Mouse (Mus musculus): Measurements from ENCODE around the gene Abhd15. TPM values are rescaled to one million over a fixed set of nuclear protein-coding genes. Genes with fewer than 3 reads are reported as not detected.
"Not testable (repeated sequence)": the region's sequence is repeated elsewhere in the genome, so short reads cannot be mapped to it uniquely, and the experiment has no call there.

Abhd15 gene
- polyA plus RNA-seq, 1 experiment from 2014 or later = 2.6 TPM

DNA sequence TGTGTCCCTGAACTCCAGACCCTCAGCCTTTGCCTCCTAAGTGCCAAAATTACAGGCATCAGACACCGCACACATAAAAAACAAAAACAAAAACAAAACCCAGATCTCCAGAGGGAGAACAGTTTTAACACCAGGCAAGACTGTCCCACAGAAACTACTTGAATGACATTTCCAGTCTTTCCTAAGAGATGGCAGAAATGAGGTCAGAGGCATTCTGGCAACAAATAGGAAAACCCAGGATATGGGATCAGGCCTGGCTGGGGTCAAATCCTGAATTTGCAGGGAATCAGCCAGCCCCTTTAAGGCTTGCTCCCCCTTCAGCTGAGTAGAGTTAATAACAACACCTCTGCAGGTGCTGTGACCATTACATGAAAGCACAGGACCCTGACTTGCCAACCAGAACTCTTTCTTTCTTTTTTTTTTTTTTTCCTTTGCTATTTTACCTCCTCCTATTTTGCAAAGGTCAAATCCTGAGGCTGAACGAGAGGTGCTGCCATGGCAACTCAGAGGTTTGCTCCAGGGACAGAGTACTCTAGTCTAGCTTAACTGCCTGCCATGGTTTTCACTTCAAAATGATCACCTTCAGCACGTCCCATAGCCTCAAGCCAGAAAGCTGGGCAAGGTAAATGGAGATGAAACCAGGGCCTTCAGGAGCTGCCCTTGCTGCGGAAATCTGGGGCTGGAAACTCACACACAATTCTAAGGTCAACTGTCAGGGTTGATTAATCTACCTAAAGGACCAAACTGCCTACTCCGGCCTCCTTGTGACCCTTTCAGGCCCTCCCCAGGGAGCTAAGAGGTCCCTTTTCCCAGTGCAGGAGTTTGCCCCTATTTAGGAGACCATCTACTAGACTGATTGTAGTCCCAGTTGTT is 1.9 kb downstream of the Abhd15 start:
- Histone ChIP-seq H3K4me2 (no peak overlapping the region; the same call in 1 of the 2 replicates), H3K9me3 (no peaks in the 10 kb centered on the region), H3K4me3 (no peak overlapping the region), H3K27me3 (peaks cover 42% of the 10 kb centered on the region), H3K27ac (replicated peaks) (no peak overlapping the region), H3K36me3 (no peaks in the 10 kb centered on the region), H3K4me1 (replicated peaks) (peaks cover 62% of the 10 kb centered on the region), H3K9ac (no peak overlapping the region)
- no peak for ATAC-seq (ENCODE audit: low read depth)
- 41% methylated on average over 5 of the region's 5 CpGs for WGBS

DNA sequence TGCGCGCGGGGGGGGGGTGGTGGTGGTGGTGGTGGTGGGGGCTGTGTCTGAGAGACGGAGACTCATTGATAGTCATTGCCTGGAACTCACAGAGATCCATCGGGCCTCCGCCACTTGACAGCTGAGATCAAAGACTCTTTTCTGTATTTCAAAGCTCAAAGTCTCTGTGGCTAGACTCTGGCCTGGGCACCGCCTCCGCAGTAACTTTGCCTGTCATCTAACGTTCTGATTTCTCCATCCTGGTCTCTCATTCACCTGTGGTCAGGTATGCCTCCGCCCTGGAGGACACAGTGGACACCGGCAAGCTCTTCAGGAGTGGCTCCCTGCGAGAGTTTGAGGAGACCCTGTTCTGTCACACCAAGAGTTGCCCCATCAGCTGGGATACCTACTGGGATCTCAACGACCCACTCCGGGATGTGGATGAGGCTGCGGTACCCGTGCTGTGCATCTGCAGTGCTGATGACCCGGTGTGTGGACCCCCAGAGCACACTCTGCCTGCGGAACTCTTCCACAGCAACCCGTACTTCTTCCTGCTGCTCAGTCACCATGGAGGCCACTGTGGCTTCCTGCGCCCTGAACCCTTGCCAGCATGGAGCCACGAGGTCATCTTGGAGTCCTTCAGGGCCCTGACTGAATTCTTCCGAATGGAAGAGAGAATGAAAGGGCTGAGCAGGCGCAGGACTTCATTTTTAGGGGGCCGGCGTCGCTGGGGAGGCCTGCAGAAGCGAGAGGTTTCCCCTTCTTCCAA is 3.3 kb downstream of the Abhd15 start:
- Histone ChIP-seq H3K27me3 (peaks cover 42% of the 10 kb centered on the region), H3K36me3 (no peaks in the 10 kb centered on the region), H3K9ac (no peak overlapping the region), H3K27ac (replicated peaks) (no peak overlapping the region), H3K4me1 (replicated peaks) (peaks cover 53% of the 10 kb centered on the region), H3K4me3 (no peak overlapping the region), H3K9me3 (no peaks in the 10 kb centered on the region), H3K4me2 (no peak overlapping the region)
- ATAC-seq (ENCODE audit: low read depth) = no peak
- WGBS = 80% methylated on average over 26 of the region's 27 CpGs

DNA sequence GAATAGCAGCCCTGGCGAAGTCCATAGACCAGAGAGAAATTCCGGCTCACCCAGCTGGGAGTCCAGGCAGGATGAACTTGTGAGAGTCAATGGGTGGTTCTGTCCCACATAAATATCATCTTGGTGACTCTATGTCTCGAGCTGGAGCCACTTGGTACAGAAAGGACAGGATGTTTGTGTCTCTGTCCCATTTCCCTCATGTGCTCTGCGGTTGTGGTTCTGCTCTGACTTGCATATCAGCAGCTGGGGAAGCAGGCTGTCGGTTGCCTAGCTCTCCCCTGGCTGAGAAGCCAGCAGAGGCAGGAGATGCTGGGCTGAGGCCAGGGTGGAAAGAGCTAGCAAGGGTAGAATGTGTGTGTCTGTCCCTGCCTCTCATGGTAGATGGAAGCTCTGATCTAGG is 4.1 kb downstream of the Abhd15 start, which contains the start of gene Gm10392:
Gene Gm10392 (minus strand): TSS at position 156 of the 400 bp plus-strand sequence.
- Histone ChIP-seq H3K9me3 (no peaks in the 10 kb centered on the region), H3K27ac (replicated peaks) (no peak within 1 kb of the TSS), H3K4me3 (no peak within 1 kb of the TSS), H3K4me2 (no peak within 1 kb of the TSS), H3K27me3 (peaks cover 35% of the 10 kb centered on the region), H3K4me1 (replicated peaks) (peaks cover 46% of the 10 kb centered on the region), H3K36me3 (no peaks in the 10 kb centered on the region), H3K9ac (no peak within 1 kb of the TSS)
- 70% methylated on average over 5 of the region's 5 CpGs for WGBS
- no peak for ATAC-seq (ENCODE audit: low read depth)

DNA sequence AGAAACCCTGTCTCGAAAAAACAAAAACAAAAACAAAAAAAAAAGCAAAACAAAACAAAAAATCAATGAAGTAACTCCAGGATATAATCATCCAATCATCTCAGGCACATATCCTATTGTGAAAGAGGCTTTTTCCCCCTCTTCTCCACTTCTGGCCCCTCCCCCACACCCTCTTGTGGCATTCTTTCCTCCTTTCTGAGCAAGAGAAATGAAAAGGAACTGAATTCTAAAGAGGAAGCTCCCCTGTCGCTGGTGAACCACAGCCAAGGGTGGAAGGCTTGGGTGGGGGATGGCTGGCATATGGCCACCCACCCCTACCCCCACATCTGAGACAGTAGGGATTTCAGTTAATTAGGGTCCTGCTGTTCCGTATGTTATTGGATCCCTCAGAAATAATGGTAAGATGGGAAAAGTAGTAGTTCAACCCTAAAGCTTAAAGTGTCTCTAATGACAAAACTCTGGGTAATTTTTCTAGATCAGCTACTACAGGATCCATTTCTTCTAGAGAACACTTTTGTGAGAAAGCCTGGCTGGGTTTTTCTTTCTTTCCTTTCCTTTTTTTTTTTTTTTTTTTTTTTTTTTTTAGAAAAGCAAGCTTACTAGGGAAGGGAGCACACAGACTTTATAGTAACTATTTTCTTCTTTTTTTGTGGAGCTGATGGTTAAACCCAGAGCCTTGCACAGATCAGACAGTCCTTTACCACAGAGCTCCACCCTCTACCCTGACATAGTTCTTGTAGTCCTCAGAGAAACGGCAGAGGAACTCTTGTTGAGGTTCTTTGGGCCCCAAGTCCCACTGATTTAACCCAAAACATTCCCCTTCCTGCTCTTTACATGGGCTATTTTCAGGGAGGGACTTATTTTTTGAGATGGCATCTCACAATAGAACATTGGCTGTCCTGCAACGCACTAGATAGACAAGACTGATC is 5.9 kb downstream of the Abhd15 start:
- Histone ChIP-seq H3K4me2 (no peak overlapping the region), H3K9ac (no peak overlapping the region), H3K9me3 (no peaks in the 10 kb centered on the region), H3K27me3 (peaks cover 17% of the 10 kb centered on the region), H3K4me3 (no peak overlapping the region), H3K36me3 (no peaks in the 10 kb centered on the region), H3K27ac (replicated peaks) (no peak overlapping the region), H3K4me1 (replicated peaks) (peaks cover 28% of the 10 kb centered on the region)
- ATAC-seq (ENCODE audit: low read depth) = no peak
- 52% methylated on average over 5 of the region's 5 CpGs for WGBS

DNA sequence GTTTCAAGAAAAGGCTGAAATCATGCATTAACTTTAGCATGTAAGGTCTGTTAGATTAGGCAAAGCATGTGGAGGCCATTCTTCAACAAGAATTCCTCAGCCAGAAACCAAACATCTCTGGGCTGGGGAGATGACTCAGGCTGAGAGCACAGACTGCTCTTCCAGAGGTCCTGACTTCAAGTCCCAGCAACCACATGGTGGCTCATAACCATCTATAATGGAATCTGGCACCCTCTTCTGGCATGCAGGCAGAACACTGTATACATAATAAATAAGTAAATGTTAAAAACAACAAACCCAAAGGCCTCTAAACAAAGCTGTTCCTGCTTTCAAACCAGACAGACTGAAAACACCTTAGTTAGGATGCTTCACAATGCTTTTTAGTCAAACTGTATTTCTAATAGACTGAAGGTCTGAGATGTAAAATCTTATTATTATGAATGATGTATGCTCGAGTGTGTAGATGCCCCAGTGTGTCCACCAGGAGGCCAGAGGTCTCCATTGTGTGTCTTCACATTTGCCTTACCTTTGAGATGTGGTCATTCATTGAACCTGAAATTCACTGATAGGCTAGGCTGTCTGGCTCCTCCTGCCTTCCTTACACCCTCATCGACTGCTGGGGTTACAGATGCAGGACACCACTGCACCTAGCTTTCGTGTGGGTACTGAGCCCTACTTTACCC is 11.0 kb downstream of the Abhd15 start:
- Histone ChIP-seq H3K9me3 (no peaks in the 10 kb centered on the region), H3K4me2 (no peak overlapping the region), H3K4me1 (replicated peaks) (no peaks in the 10 kb centered on the region), H3K4me3 (no peak overlapping the region), H3K9ac (no peak overlapping the region), H3K27me3 (no peaks in the 10 kb centered on the region), H3K36me3 (peaks cover 7% of the 10 kb centered on the region), H3K27ac (replicated peaks) (no peak overlapping the region)
- WGBS = 77% methylated on average over 3 of the region's 3 CpGs
- no peak for ATAC-seq (ENCODE audit: low read depth)

DNA sequence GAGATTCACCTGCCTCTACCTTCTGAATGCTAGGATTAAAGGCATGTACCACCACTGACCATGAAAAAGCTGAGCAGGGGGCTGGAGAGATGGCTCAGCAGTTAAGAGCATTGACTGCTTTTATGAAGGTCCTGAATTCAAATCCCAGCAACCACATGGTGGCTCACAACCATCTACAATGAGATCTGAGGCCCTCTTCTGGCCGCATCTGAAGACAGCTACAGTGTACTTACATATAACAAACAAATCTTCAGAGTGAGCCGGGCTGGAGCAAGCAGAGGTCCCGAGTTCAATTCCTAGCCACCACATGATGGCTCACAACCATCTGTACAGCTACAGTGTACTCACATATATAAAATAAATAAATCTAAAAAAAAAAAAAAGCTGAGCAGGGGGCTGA is 13.5 kb downstream of the Abhd15 start:
- WGBS = 90% methylated on average over 3 of the region's 3 CpGs
- H3K4me1 ChIP-seq (replicated peaks); ATAC-seq (ENCODE audit: low read depth): not testable (repeated sequence)

DNA sequence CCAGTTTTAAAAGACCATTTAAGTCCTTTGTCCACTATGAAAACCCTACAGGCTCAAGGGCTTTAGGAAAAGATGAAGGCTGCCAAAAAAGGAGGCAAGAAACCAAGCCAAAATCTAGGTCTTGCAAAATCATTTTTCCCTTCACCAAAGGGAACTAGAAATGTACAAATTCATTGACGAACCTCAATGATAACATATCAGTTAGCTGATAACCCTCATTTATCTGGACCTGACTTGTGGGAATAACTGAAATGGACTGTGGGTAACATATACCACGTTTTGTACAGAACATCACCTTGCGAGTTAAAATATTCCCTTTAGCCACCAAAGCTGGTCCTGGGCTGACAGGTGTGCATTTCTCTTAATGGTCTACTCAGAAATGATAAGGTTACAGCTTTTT is 14.7 kb downstream of the Abhd15 start:
- Histone ChIP-seq H3K4me1 (replicated peaks) (no peaks in the 10 kb centered on the region), H3K9ac (no peak overlapping the region), H3K9me3 (no peaks in the 10 kb centered on the region), H3K4me3 (no peak overlapping the region), H3K36me3 (peaks cover 12% of the 10 kb centered on the region), H3K27ac (replicated peaks) (no peak overlapping the region), H3K27me3 (no peaks in the 10 kb centered on the region), H3K4me2 (no peak overlapping the region)
- 89% methylated on average over 3 of the region's 3 CpGs for WGBS
- no peak for ATAC-seq (ENCODE audit: low read depth)

More for the DNA sequence above, 13.5 kb downstream of the Abhd15 start:
- not testable (repeated sequence) for H3K27me3 ChIP-seq; H3K4me2 ChIP-seq; H3K9ac ChIP-seq; H3K36me3 ChIP-seq; H3K27ac ChIP-seq (replicated peaks); H3K4me3 ChIP-seq; H3K9me3 ChIP-seq

DNA sequence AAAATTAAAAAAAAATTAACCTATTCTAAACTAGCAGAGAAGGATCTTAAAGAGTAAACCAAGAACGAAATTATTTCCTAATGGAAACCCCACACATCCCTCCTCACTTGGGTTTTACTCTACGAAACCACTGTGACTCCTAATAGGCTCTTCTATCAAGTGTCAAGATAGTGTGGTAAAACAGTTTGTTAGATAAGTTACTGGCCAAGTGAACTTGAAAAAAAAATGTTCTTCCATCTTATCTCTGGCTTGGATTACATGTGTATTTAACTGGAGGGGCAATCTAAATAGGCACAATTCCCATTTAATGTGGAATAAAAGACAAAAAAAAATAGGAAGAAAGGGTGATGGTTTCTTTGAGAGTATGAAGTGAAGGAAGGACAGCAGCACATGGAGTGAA is 15.9 kb downstream of the Abhd15 start:
- ATAC-seq (ENCODE audit: low read depth) = no peak
- WGBS = 96% methylated on average over 2 of the region's 2 CpGs
- Histone ChIP-seq H3K27ac (replicated peaks) (no peak overlapping the region), H3K27me3 (no peaks in the 10 kb centered on the region), H3K36me3 (peaks cover 19% of the 10 kb centered on the region), H3K4me1 (replicated peaks) (no peaks in the 10 kb centered on the region), H3K9me3 (no peaks in the 10 kb centered on the region), H3K4me2 (no peak overlapping the region), H3K9ac (no peak overlapping the region), H3K4me3 (no peak overlapping the region)

DNA sequence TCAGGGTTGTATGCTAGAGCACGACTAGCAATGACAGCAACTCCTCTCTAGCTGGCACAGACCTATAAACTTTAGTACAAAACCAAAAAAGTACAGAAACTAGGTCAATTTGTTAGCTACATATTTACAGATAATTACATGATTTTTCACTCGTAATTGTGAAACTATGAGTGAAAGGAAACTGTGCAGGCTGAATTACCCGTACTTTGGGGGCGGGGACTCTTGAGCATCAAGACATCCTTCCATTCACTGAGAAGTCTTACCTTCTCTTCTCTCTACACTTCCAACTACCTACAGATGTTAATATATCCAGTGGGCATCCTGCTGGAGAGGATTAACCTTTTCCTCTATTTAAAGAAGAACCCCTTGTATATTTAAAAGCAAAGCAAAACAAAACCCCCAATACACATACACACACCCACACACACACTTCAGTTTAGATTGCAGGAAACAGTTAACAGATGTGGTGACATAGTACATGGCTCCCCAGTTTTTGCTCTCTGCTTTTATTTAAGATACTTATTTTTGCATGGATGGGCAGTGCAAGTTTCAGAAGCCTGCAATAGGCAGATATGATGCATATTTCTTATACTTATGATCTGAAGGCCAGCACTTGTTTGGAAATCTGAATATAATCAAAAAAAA is 17.4 kb downstream of the Abhd15 start:
- Histone ChIP-seq H3K27ac (replicated peaks) (no peak overlapping the region), H3K4me2 (no peak overlapping the region), H3K36me3 (peaks cover 32% of the 10 kb centered on the region), H3K9ac (no peak overlapping the region), H3K27me3 (no peaks in the 10 kb centered on the region), H3K4me1 (replicated peaks) (no peaks in the 10 kb centered on the region), H3K9me3 (no peaks in the 10 kb centered on the region), H3K4me3 (no peak overlapping the region)
- no peak for ATAC-seq (ENCODE audit: low read depth)
- 90% methylated on average over 4 of the region's 4 CpGs for WGBS

DNA sequence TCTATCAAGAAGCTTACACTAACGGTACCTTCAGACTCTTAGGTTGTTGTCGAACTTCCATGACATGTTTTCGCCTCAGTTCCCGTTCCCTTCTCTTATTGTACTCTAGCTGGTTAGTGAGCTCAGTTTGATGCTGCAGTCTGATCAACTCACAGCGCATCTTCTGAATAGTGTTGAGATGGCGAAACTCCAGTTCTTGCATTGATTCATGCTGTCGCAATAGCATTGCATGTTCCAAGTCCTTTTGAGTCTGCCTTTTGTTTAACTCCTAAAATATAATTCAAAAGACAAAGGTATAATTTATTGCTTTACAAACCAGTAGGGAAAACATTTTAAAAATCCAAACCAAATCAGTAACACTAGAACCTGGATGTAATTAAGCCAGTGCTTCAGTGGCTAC is 30.3 kb downstream of the Abhd15 start:
- Histone ChIP-seq H3K4me2 (no peak overlapping the region), H3K9me3 (no peaks in the 10 kb centered on the region), H3K4me3 (no peak overlapping the region), H3K36me3 (peaks cover 78% of the 10 kb centered on the region), H3K9ac (no peak overlapping the region), H3K27ac (replicated peaks) (no peak overlapping the region), H3K27me3 (no peaks in the 10 kb centered on the region), H3K4me1 (replicated peaks) (no peaks in the 10 kb centered on the region)
- WGBS = 93% methylated on average over 7 of the region's 7 CpGs
- ATAC-seq (ENCODE audit: low read depth) = no peak

DNA sequence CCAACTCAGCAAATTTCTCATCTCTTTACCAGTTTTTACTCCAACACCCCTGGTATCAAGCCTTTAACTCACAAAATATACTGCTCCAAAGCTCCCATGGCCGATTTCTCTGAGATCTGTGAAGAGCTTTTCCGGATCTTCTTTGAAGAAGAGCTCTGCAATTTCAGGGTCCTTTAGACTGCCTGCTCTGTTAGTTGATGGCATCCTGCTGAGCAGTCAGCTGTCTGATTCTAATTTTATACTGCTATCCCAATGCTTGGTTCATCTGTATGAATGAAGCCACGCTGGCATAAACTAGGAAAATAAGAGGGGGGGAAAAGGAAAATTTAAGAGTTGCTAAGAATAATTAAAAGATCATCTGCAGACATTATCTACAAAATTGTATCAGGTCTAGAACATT is 70.3 kb downstream of the Abhd15 start:
- no peak overlapping the region for H3K9ac ChIP-seq
- no peak overlapping the region for H3K4me3 ChIP-seq
- H3K4me1 ChIP-seq (replicated peaks) = peaks cover 5% of the 10 kb centered on the region; the same call in 1 of the 2 replicates
- 73% methylated on average over 3 of the region's 3 CpGs for WGBS
- H3K9me3 ChIP-seq = no peaks in the 10 kb centered on the region
- no peak overlapping the region for H3K4me2 ChIP-seq
- H3K27me3 ChIP-seq = no peaks in the 10 kb centered on the region
- ATAC-seq (ENCODE audit: low read depth) = no peak
- H3K27ac ChIP-seq (replicated peaks) = no peak overlapping the region
- H3K36me3 ChIP-seq = peaks cover 35% of the 10 kb centered on the region

All from neural tube, embryonic 13.5 days (tissue).